Mouse (Mus musculus) midbrain, embryonic 16.5 days (tissue): Measurements from ENCODE around the gene Arid3a. TPM values are rescaled to one million over a fixed set of nuclear protein-coding genes. Genes with fewer than 3 reads are reported as not detected.

Source experiments
- ATAC-seq: fragments of 200-750 bp; cut with Nextera tagmentation; 2 replicates; pipeline ENCODE4 v1.8.0; 2017; ENCODE audit warnings: moderate TSS enrichment
- H3K27ac ChIP-seq: fragments of 300-500 bp; sonication (generic); 2 replicates; pipeline ENCODE4 v1.5.1; 2014; ENCODE audit warnings: mild to moderate bottlenecking, low read length, mixed read lengths
- H3K27me3 ChIP-seq: fragments of 300-500 bp; sonication (generic); 2 replicates; pipeline ENCODE4 v1.6.1; 2014; ENCODE audit warnings: low read depth, low read length, mixed read lengths; ENCODE audit not compliant: control insufficient read depth, insufficient read depth
- H3K36me3 ChIP-seq: fragments of 300-500 bp; sonication (generic); 2 replicates; pipeline ENCODE4 v1.6.1; 2014; ENCODE audit warnings: mild to moderate bottlenecking, low read length, moderate library complexity, mixed read lengths; ENCODE audit not compliant: control insufficient read depth, insufficient read depth
- H3K4me1 ChIP-seq: fragments of 300-500 bp; sonication (generic); 2 replicates; pipeline ENCODE4 v1.6.1; 2014; ENCODE audit warnings: mild to moderate bottlenecking, low read length, mixed read lengths; ENCODE audit not compliant: control insufficient read depth, insufficient read depth
- H3K4me2 ChIP-seq: fragments of 300-500 bp; sonication (generic); 2 replicates; pipeline ENCODE4 v1.6.1; 2014; ENCODE audit warnings: mild to moderate bottlenecking, low read length, mixed read lengths
- H3K4me3 ChIP-seq: fragments of 300-500 bp; sonication (generic); 2 replicates; pipeline ENCODE4 v1.5.1; 2014; ENCODE audit warnings: low read depth, mild to moderate bottlenecking, low read length, moderate library complexity, mixed read lengths
- H3K9ac ChIP-seq: fragments of 300-500 bp; sonication (generic); 2 replicates; pipeline ENCODE4 v1.6.1; 2014; ENCODE audit warnings: low read depth, low read length, mixed read lengths
- H3K9me3 ChIP-seq: fragments of 300-500 bp; sonication (generic); replicated peaks from 2 replicates; pipeline ENCODE4 v1.6.1; 2014; ENCODE audit warnings: mild to moderate bottlenecking, low read length, mixed read lengths; ENCODE audit not compliant: control insufficient read depth, poor library complexity, severe bottlenecking
- WGBS: fragments of 180-500 bp; shearing (Covaris S2); extraction: QIAGEN DNeasy Blood & Tissue Kit; methylation state at CpG from one replicate; pipeline ENCODE4 v1.1.7; 2014; 5-methylcytosine and 5-hydroxymethylcytosine counted together
- polyA plus RNA-seq: library from polyadenylated mRNA; unstranded; fragments of >200 nt; fragmentation: Nextera tagmentation; extraction: Ambion mirVana; gene quantifications from 2 replicates; pipeline ENCODE4 v1.2.1, GENCODE M21; 2015

The Arid3a gene
- polyA plus RNA-seq, 1 experiment from 2014 or later, result 2.2 TPM

DNA sequence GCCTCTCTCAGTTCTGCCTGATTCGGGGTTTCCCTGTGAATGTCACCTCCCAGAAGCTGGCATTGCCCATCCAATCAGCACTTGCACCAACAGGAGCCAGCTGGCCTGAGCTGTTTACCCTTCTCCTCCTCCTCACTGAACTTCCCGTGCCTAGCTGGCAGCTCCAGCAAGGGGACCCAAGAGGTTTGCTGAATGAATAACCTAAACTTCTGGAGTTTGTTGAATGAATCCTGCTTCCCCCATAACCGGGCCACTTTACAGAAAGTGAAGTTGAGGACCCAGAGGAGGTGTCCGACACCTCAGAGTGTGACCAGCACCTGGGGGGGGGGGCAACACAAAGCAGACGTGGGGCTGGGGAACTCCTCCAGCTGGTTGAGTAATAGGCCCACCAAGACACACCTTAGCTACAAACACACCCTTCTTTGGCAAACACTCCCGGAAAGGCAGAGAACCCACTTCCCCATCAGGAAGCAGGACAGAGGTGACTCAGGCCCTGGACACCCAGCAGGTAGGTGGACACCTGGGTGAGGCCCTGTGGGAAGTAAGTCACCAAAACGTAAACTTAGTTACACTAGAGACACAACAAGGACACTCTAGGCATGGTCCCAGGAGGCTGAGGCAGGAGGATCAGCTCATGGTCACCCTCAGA lies 11.8 kb upstream of the Arid3a start:
- no peaks in the 10 kb centered on the region for H3K9me3 ChIP-seq
- H3K9ac ChIP-seq, result no peak overlapping the region; the same call in 1 of the 2 replicates
- H3K27me3 ChIP-seq, result peaks cover 26% of the 10 kb centered on the region
- 77% methylated on average over 7 of the region's 7 CpGs for WGBS
- no peak overlapping the region for H3K27ac ChIP-seq
- H3K4me3 ChIP-seq, result no peak overlapping the region
- no peak for ATAC-seq
- peaks cover 30% of the 10 kb centered on the region for H3K4me1 ChIP-seq
- peaks cover 10% of the 10 kb centered on the region; the same call in 1 of the 2 replicates for H3K36me3 ChIP-seq
- no peak overlapping the region; the same call in 1 of the 2 replicates for H3K4me2 ChIP-seq

DNA sequence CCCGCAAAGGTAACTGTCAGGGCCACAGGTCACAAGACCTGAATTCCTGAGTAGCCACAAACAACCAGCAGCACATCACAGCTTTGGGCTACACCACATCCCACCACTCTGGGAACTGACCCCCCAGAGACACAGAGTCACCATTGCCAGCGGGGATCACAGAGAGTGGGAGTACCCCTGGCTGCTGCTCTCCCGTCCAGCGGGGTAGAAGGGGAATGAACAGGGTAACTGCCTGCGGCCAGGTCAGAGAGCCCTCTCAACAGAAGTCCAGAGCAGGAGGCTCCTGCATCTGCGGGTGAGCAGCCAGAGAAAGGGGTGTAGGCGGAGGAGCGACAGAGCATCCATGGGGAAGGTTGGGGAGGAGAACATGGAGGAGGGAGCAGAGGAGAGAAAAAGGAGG lies 10.8 kb upstream of the Arid3a start:
- H3K36me3 ChIP-seq, result peaks cover 8% of the 10 kb centered on the region; the same call in 1 of the 2 replicates
- peak overlapping the region; percentile 62 for H3K4me3 ChIP-seq
- peak overlapping the region; percentile 79 for H3K27ac ChIP-seq
- ATAC-seq, result no peak
- H3K9me3 ChIP-seq, result no peaks in the 10 kb centered on the region
- H3K9ac ChIP-seq, result peak overlapping the region; percentile 95
- peaks cover 39% of the 10 kb centered on the region for H3K4me1 ChIP-seq
- peaks cover 36% of the 10 kb centered on the region for H3K27me3 ChIP-seq
- 7% methylated on average over 8 of the region's 8 CpGs for WGBS
- H3K4me2 ChIP-seq, result peak overlapping the region; percentile 99

DNA sequence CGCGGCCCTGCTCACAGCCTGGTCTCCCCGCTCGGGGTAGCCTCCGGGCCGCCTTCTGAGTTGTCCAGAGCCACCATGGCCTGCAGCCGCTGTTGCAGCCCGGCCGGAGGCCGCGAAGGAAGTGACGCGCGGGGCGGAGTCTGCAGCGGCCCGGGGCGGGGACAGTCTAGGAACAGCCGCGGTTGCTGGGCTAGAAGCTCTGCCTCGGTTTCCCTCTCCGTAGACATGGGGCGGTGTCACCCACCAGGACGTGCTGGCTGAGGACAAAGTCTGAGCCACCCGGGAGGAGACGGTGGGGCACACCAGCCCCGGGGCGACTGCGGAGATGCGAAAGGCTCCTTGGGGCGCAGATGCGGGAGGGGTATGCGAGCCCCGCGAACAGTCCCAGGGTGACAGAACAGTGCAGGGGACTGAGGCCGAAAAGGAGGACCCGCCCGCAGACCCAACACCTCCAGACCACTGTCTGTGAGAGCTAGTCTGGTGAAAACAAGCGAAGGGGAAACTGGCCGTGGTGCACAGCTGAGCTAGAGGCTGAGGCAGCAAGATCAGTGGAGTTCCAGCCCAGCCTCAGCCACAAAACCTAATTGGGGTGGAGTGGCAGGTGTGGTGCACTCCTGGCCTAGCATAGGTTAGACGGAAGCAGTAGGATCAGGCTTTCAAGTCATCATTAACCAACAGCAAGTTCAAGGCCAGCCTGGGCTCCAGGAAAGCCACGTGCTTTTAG lies 9.9 kb upstream of the Arid3a start, which contains the start of gene Kiss1r:
TSS of gene Kiss1r (plus strand) at position 164 of the 724 bp plus-strand sequence.
- peak within 1 kb of the TSS; percentile 62 for H3K4me3 ChIP-seq
- no peaks in the 10 kb centered on the region for H3K9me3 ChIP-seq
- peak within 1 kb of the TSS; percentile 79 for H3K27ac ChIP-seq
- peak within 1 kb of the TSS; percentile 99 for H3K4me2 ChIP-seq
- peaks cover 4% of the 10 kb centered on the region; the same call in 1 of the 2 replicates for H3K36me3 ChIP-seq
- peaks cover 44% of the 10 kb centered on the region for H3K27me3 ChIP-seq
- peak within 1 kb of the TSS; percentile 95 for H3K9ac ChIP-seq
- peak; percentile 81 for ATAC-seq
- WGBS, result 2% methylated on average over 41 of the region's 42 CpGs
- H3K4me1 ChIP-seq, result peaks cover 44% of the 10 kb centered on the region

DNA sequence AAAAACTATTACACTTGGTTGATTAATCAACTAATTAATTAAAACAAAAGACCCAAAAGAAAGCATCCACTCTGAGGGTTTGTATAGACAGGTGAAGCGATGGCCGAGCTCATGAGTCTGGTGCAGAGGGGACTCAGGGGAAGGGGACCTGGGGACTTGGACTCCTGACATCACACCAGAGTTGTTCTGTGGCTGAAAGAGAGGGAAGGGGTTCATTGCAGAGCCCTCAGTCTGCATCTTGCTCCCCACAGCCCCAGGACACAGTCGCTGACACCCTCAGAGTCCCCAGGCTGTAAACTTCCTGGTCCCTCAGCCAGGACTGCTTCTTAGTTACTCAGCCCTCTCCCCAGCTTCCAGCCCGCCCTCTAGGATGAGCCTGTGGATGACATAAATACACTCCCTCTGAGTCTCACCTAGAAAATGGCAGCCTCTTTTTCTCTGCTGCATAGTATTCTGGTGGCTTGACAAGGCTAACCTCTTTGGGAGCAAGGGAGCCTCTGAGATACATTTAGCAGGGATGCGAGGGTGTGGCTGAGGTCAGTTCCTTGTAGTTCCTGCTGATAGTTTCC lies 9.2 kb upstream of the Arid3a start:
- 64% methylated on average over 5 of the region's 5 CpGs for WGBS
- peak overlapping the region; percentile 62 for H3K4me3 ChIP-seq
- peaks cover 44% of the 10 kb centered on the region for H3K4me1 ChIP-seq
- H3K27me3 ChIP-seq, result peaks cover 51% of the 10 kb centered on the region
- H3K36me3 ChIP-seq, result no peaks in the 10 kb centered on the region; the same call in 1 of the 2 replicates
- ATAC-seq, result no peak
- H3K9ac ChIP-seq, result peak overlapping the region; percentile 95; the same call in 1 of the 2 replicates
- H3K9me3 ChIP-seq, result no peaks in the 10 kb centered on the region
- H3K4me2 ChIP-seq, result peak overlapping the region; percentile 99
- no peak overlapping the region for H3K27ac ChIP-seq

DNA sequence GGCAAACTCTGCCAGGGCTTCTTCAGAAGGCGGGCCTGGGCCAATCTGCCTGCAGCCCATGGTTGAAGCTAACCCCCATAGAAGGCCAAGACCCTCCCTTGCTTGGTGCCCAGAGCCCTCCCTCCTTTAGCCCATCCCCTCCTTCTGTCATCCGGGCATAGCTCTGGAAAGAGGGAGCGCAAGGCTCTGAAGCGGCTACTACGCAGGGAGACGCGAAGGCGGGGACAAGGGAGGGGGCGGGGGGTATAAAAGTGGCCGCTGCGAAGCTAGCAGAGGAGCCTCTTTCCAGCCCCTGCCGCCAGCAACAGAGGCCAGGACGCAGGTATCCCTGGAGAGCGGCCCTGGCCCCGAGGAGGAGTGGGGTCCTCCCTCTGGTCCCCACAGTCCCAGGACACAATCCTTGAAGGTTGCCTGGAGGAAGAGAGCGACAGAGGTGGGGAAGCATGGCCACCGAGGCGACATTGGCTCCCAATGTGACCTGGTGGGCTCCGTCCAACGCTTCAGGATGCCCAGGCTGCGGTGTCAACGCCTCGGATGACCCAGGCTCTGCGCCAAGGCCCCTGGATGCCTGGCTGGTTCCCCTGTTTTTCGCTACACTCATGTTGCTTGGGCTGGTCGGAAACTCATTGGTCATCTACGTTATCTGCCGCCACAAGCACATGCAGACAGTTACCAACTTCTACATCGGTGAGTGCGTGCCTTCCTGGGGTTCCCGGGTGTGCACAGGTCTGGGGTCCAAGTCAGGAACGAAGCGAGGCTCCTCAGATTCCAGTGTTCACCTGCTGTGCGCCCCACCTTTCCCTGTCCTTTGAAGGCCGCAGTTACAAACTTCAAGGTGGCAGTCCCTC lies 8.4 kb upstream of the Arid3a start:
- Histone ChIP-seq H3K27me3 (peaks cover 59% of the 10 kb centered on the region), H3K9me3 (no peaks in the 10 kb centered on the region), H3K4me2 (peak overlapping the region; percentile 2; the same call in 1 of the 2 replicates), H3K4me3 (no peak overlapping the region), H3K36me3 (no peaks in the 10 kb centered on the region), H3K4me1 (peaks cover 44% of the 10 kb centered on the region), H3K9ac (no peak overlapping the region), H3K27ac (no peak overlapping the region)
- no peak for ATAC-seq
- WGBS, result 5% methylated on average over 35 of the region's 35 CpGs

DNA sequence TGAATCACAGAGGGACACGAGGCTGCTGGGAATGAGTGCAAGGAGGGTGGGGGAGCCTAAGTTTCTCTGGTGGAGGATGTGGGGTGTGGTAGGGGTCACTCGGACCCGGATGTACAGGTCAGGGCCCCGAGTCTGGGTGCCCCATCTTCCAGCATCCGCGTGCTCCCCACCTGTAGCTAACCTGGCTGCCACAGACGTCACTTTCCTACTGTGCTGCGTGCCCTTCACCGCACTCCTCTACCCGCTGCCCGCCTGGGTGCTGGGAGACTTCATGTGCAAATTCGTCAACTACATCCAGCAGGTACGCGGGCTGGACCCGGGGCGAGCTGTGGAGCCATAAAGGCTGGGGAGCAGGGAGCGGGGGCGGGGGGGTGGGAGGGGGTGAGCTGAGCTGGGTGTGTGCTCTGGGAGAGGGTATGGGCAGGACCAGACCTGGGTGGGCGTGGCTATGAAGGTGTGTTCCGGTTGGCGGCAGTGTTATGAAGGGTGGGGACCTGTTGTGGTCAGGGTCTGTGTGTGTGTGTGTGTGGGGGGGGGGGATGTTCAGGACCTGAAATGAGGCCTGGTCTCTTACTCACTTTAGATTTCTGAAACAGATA lies 7.5 kb upstream of the Arid3a start:
- Histone ChIP-seq H3K9me3 (no peaks in the 10 kb centered on the region), H3K4me3 (no peak overlapping the region), H3K4me2 (no peak overlapping the region; the same call in 1 of the 2 replicates), H3K4me1 (peaks cover 40% of the 10 kb centered on the region), H3K9ac (no peak overlapping the region), H3K27me3 (peaks cover 60% of the 10 kb centered on the region), H3K27ac (no peak overlapping the region), H3K36me3 (no peaks in the 10 kb centered on the region)
- 3% methylated on average over 20 of the region's 21 CpGs for WGBS
- no peak for ATAC-seq

DNA sequence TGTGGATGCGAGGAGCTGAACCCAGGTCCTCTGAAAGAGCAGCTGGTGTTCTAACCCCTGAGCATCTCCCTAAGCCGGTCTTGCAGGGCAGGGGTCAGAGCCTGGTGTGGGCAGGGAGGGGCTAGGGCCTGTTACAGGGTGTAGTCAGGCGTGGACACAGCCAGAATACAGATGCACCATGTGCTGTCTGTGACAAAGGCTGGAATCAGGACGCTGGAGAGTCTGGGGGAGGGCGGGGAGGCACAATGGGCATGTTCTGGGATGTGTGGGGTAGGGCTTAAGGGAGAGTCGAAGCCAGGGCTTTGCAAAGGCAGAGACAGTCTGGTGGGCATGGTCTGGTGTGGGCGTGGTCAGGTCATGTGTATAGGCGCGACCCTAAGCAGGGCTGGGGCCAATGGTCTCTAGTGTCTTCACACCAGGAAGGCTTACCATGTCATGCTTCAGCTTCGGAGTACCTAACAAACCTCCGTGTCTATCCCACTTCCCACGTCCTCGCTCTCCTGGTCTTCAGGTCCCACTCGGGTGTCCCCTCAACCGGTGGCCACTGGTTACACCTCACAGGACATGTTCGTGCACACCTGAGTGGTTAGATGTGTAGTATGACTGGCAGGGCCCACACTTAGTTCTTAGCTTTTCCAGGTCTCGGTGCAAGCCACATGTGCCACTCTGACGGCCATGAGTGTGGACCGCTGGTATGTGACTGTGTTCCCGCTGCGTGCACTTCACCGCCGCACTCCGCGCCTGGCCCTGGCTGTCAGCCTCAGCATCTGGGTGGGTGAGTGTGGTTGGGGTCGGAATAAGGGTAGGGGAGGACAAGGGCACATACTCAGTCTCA lies 6.6 kb upstream of the Arid3a start:
- peaks cover 34% of the 10 kb centered on the region for H3K4me1 ChIP-seq
- ATAC-seq, result no peak
- no peaks in the 10 kb centered on the region for H3K9me3 ChIP-seq
- H3K4me2 ChIP-seq, result peak overlapping the region; percentile 65
- H3K27ac ChIP-seq, result no peak overlapping the region
- H3K4me3 ChIP-seq, result peak overlapping the region; percentile 36
- H3K27me3 ChIP-seq, result peaks cover 60% of the 10 kb centered on the region
- 15% methylated on average over 26 of the region's 26 CpGs for WGBS
- H3K9ac ChIP-seq, result peak overlapping the region; percentile 55; the same call in 1 of the 2 replicates
- H3K36me3 ChIP-seq, result no peaks in the 10 kb centered on the region
